Mouse (Mus musculus) Patski (cell line): ENCODE results near the gene Wfdc1. TPM values are rescaled to one million over a fixed set of nuclear protein-coding genes. Genes with fewer than 3 reads are reported as not detected.

ENCODE experiments used
- ATAC-seq: fragments of 100-300 bp; one replicate; pipeline ENCODE4 v1.8.0; 2021
- CTCF ChIA-PET: fragments of 350-600 bp; sonication (Branson Sonifier 250); formaldehyde crosslinking; loops from one replicate; lab custom pipeline; 2022; ENCODE audit warnings: inconsistent platforms; lab: Charles Lee
- POLR2A ChIA-PET: fragments of 350-600 bp; sonication (Branson Sonifier 250); formaldehyde crosslinking; loops from one replicate; lab custom pipeline; 2022; ENCODE audit warnings: antibody characterized with exemption, inconsistent platforms; lab: Charles Lee
- DNase-seq: peaks from one replicate; pipeline ENCODE4 v3.0.0-alpha.2; 2011; ENCODE audit warnings: low read depth, low spot score
- H3K27me3 ChIP-seq: fragments of 371-371 bp; one replicate; pipeline ENCODE4 v1.5.1; 2021
- CTCF ChIP-seq: fragments of 100-300 bp; IDR thresholded peaks from one replicate; pipeline ENCODE4 v1.5.1; 2021
- in situ Hi-C: fragments of 300-500 bp; cut with MboI; formaldehyde crosslinking; loops from 3 replicates; pipeline ENCODE4 v1.11.1; 2018; ENCODE audit warnings: low pct_unique_long_range_greater_than_20kb, mixed read lengths
- polyA plus RNA-seq: library from polyadenylated mRNA; unstranded; gene quantifications from one replicate; pipeline ENCODE4 v1.2.3, GENCODE M21; 2021

The Wfdc1 gene
- polyA plus RNA-seq, 1 experiment from 2014 or later, result not detected

GRCm38 (mm10) chr8:119719011-119719501, 52.9 kb downstream of the Wfdc1 start:
- no peak for ATAC-seq
- in situ Hi-C loops, result no loop called here
- POLR2A ChIA-PET, result interaction anchor here (0.6 kb wide), 2 partner anchors 10 to 32 kb away, joined by 3 read pairs; no protein-coding TSS in a partner anchor
- H3K27me3 ChIP-seq, result no peaks in the 10 kb centered on the region
- CTCF ChIA-PET, result interaction anchor here (1.0 to 1.2 kb wide), 3 partner anchors 19 to 132 kb away, joined by 3 read pairs; no protein-coding TSS in a partner anchor
- no peak for DNase-seq
- TF ChIP-seq CTCF, result no peak

- CTCF ChIA-PET, result interaction anchor here (1.3 kb wide), 2 partner anchors 10 to 21 kb away, joined by 4 to 5 read pairs; no protein-coding TSS in a partner anchor
- POLR2A ChIA-PET, result no interaction called here
- no peaks in the 10 kb centered on the region for H3K27me3 ChIP-seq
- no peak for TF ChIP-seq CTCF
- no peak for DNase-seq
- in situ Hi-C loops, result no loop called here
- no peak for ATAC-seq
Observed at GRCm38 (mm10) chr8:119722348-119722747, 56.2 kb downstream of the Wfdc1 start.

- no peak for DNase-seq
- in situ Hi-C loops, result no loop called here
- ChIA-PET POLR2A (interaction anchor here (1.2 kb wide), 1 partner anchor 8 kb away, joined by 4 read pairs; no protein-coding TSS in a partner anchor), CTCF (interaction anchor here (0.6 kb wide), 1 partner anchor 56 kb away, joined by 3 read pairs; no protein-coding TSS in a partner anchor)
- H3K27me3 ChIP-seq, result no peaks in the 10 kb centered on the region
- no peak for TF ChIP-seq CTCF
- ATAC-seq, result no peak
Observed at GRCm38 (mm10) chr8:119723676-119724075, 57.5 kb downstream of the Wfdc1 start.

GRCm38 (mm10) chr8:119724596-119724995, 58.4 kb downstream of the Wfdc1 start:
- ChIA-PET CTCF (no interaction called here), POLR2A (interaction anchor here (1.2 kb wide), 1 partner anchor 9 kb away, joined by 4 read pairs; no protein-coding TSS in a partner anchor)
- H3K27me3 ChIP-seq, result no peaks in the 10 kb centered on the region
- TF ChIP-seq CTCF, result no peak
- ATAC-seq (no peak), DNase-seq (no peak)
- in situ Hi-C loops, result no loop called here

GRCm38 (mm10) chr8:119727093-119727492, 60.9 kb downstream of the Wfdc1 start:
- DNase-seq, result no peak
- no peak for TF ChIP-seq CTCF
- POLR2A ChIA-PET, result no interaction called here
- CTCF ChIA-PET, result interaction anchor here (1.1 to 1.2 kb wide), 2 partner anchors 9 to 55 kb away, joined by 3 read pairs; no protein-coding TSS in a partner anchor
- peaks cover 4% of the 10 kb centered on the region for H3K27me3 ChIP-seq
- no peak for ATAC-seq
- in situ Hi-C loops, result no loop called here

- TF ChIP-seq CTCF, result no peak
- DNase-seq (no peak), ATAC-seq (no peak)
- peaks cover 4% of the 10 kb centered on the region for H3K27me3 ChIP-seq
- in situ Hi-C loops, result no loop called here
- ChIA-PET CTCF (interaction anchor here (1.1 to 1.9 kb wide), 4 partner anchors 11 to 54 kb away, joined by 3 to 6 read pairs (median 3); no protein-coding TSS in a partner anchor), POLR2A (interaction anchor here (0.7 kb wide), 1 partner anchor 32 kb away, joined by 3 read pairs; no protein-coding TSS in a partner anchor)
Observed at GRCm38 (mm10) chr8:119728351-119728895, 62.3 kb downstream of the Wfdc1 start.

GRCm38 (mm10) chr8:119732072-119732471, 65.9 kb downstream of the Wfdc1 start:
- TF ChIP-seq CTCF, result no peak
- no peak for ATAC-seq
- in situ Hi-C loops, result no loop called here
- DNase-seq, result no peak
- POLR2A ChIA-PET, result no interaction called here
- CTCF ChIA-PET, result interaction anchor here (1.5 to 2.4 kb wide), 2 partner anchors 11 to 47 kb away, joined by 4 to 7 read pairs; no protein-coding TSS in a partner anchor
- H3K27me3 ChIP-seq, result peaks cover 4% of the 10 kb centered on the region

- ATAC-seq (no peak), DNase-seq (no peak)
- ChIA-PET POLR2A (no interaction called here), CTCF (interaction anchor here (0.7 to 1.1 kb wide), 2 partner anchors 11 to 37 kb away, joined by 3 to 4 read pairs; partner anchors contain the start of gene Atp2c2)
- TF ChIP-seq CTCF, result no peak
- in situ Hi-C loops, result no loop called here
- H3K27me3 ChIP-seq, result peaks cover under 1% of the 10 kb centered on the region
Observed at GRCm38 (mm10) chr8:119736348-119736917, 70.3 kb downstream of the Wfdc1 start.

- no peak for DNase-seq
- in situ Hi-C loops, result no loop called here
- TF ChIP-seq CTCF, result no peak
- ChIA-PET CTCF (interaction anchor here (0.8 to 1.1 kb wide), 2 partner anchors 18 to 38 kb away, joined by 3 to 4 read pairs; partner anchors contain the start of gene Atp2c2), POLR2A (no interaction called here)
- no peak for ATAC-seq
- H3K27me3 ChIP-seq, result no peaks in the 10 kb centered on the region
Observed at GRCm38 (mm10) chr8:119737093-119737900, 71.1 kb downstream of the Wfdc1 start.

Other genes starting within 250 kb of the Wfdc1 start
- 20.4 TPM for gene Osgin1, start 232.2 kb upstream of the Wfdc1 start, polyA plus RNA-seq
- gene Necab2, start 219.6 kb upstream of the Wfdc1 start, polyA plus RNA-seq, result 0.14 TPM
- not detected for gene Slc38a8, start 164.7 kb upstream of the Wfdc1 start, polyA plus RNA-seq
- 144 TPM for gene Mbtps1, start 107.6 kb upstream of the Wfdc1 start, polyA plus RNA-seq
- 26.1 TPM for gene Hsdl1, start 91.2 kb upstream of the Wfdc1 start, polyA plus RNA-seq
- gene Dnaaf1, start 91.1 kb upstream of the Wfdc1 start, polyA plus RNA-seq, result 0.13 TPM
- 10.6 TPM for gene Taf1c, start 61.1 kb upstream of the Wfdc1 start, polyA plus RNA-seq
- gene Adad2, start 53.6 kb upstream of the Wfdc1 start, polyA plus RNA-seq, result not detected
- gene Kcng4, start 30.7 kb upstream of the Wfdc1 start, polyA plus RNA-seq, result 0.06 TPM
- gene Atp2c2, start 33.6 kb downstream of the Wfdc1 start, polyA plus RNA-seq, result 0.04 TPM
- 21.1 TPM for gene Tldc1, start 112.1 kb downstream of the Wfdc1 start, polyA plus RNA-seq
- 33.3 TPM for gene Cotl1, start 174.2 kb downstream of the Wfdc1 start, polyA plus RNA-seq
- gene Klhl36, start 195.9 kb downstream of the Wfdc1 start, polyA plus RNA-seq, result 8.6 TPM
- 107 TPM for gene Usp10, start 244.0 kb downstream of the Wfdc1 start, polyA plus RNA-seq
- gene Gm20388, start 244.5 kb downstream of the Wfdc1 start, polyA plus RNA-seq, result 86.7 TPM